Comparison of ENCODE assay signal across 13 mouse cellular contexts in the genomic region with DNA sequence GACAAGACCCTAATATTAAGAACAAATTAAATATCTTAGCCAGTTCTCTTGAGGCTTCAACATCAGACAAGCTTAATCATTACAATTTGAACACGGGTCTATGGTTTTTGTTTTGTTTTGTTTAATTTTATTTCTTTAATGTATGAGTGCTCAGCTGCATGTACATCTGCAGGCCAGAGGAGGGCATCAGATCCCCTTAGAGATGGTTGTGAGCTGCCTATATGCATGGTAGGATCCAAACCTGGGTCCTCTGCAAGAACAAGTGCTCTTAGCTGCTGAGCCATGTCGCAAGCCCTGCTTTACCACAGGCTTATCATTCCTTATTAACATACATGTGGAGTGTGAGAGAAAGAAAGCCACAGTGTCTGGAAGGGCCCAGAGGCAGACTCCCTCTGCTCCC.
DNase-seq lines count a peak whose midpoint lies in the region; ATAC-seq and TF ChIP-seq lines count a peak whose summit lies in the region.
"Had no signal": no experiment of that assay in that cellular context is flagged by ENCODE, and none has a peak within 500 bp of the region (broad histone marks: within the 10 kb centered on the region; RNA-seq: fewer than 3 reads in every experiment).

No protein-coding gene starts in this region.

- intact Hi-C loops in heart, postnatal 25 days (cut with DNase I), result loop anchor here (2.0 kb wide), 1 partner anchor 348 kb away; no protein-coding TSS in a partner anchor

- TF ChIP-seq POLR2A in cortical plate, adult 2 months (IDR thresholded peaks at IDR 0.05; ENCODE audit: extremely low read depth, insufficient read depth, low read length), result no peak

- no peak overlapping the region for H3K27ac ChIP-seq in heart, postnatal 0 days (ENCODE audit: low read depth)
- H3K27ac ChIP-seq in midbrain, embryonic 14.5 days (replicated peaks; ENCODE audit: low read depth, low read length), result no peak overlapping the region
- no peak overlapping the region for H3K27ac ChIP-seq in midbrain, embryonic 15.5 days
- no peak overlapping the region for H3K27ac ChIP-seq in cortical plate, adult 2 months (ENCODE audit: insufficient read depth, low read length)
- H3K27ac ChIP-seq: hindbrain, embryonic 15.5 days; midbrain, embryonic 12.5 days; neural tube, embryonic 15.5 days had no signal

- no peaks in the 10 kb centered on the region for H3K4me1 ChIP-seq in heart, postnatal 0 days (ENCODE audit: control insufficient read depth, insufficient read depth)
- H3K4me1 ChIP-seq in midbrain, embryonic 14.5 days (ENCODE audit: control insufficient read depth, insufficient read depth, low read length), result no peaks in the 10 kb centered on the region
- H3K4me1 ChIP-seq in midbrain, embryonic 15.5 days, result no peaks in the 10 kb centered on the region
- no peaks in the 10 kb centered on the region; the same call in 1 of the 2 replicates for H3K4me1 ChIP-seq in cortical plate, adult 2 months (ENCODE audit: control insufficient read depth, insufficient read depth, low read length)
- H3K4me1 ChIP-seq: hindbrain, embryonic 15.5 days; midbrain, embryonic 12.5 days; neural tube, embryonic 15.5 days had no signal

- no peak for DNase-seq in heart, postnatal 0 days (ENCODE audit: low spot score)
- no peak for DNase-seq in heart, postnatal 25 days (ENCODE audit: low spot score)
- DNase-seq in midbrain, embryonic 14.5 days, result peak; percentile 18
- DNase-seq in frontal cortex, adult 2 months (ENCODE audit: extremely low spot score in 1 of 2, low spot score in 1 of 2), result no peak
- DNase-seq: gastrocnemius, postnatal 36 days; layer of hippocampus, adult 9-11 months; thymus, adult 2 months had no signal

- 65% methylated on average over 2 of the region's 2 CpGs for WGBS in heart, postnatal 0 days
- 73% methylated on average over 2 of the region's 2 CpGs for WGBS in midbrain, embryonic 14.5 days
- WGBS in midbrain, embryonic 15.5 days, result 75% methylated on average over 2 of the region's 2 CpGs

- no peaks in the 10 kb centered on the region for H3K36me3 ChIP-seq in heart, postnatal 0 days (replicated peaks; ENCODE audit: control insufficient read depth, insufficient read depth, low read length)
- H3K36me3 ChIP-seq in midbrain, embryonic 14.5 days (ENCODE audit: control insufficient read depth, insufficient read depth, low read length), result no peaks in the 10 kb centered on the region
- no peaks in the 10 kb centered on the region for H3K36me3 ChIP-seq in midbrain, embryonic 15.5 days (replicated peaks)
- H3K36me3 ChIP-seq: hindbrain, embryonic 15.5 days; midbrain, embryonic 12.5 days; neural tube, embryonic 15.5 days had no signal

- no peak overlapping the region for H3K4me2 ChIP-seq in heart, postnatal 0 days (ENCODE audit: low read depth, low read length)
- H3K4me2 ChIP-seq in midbrain, embryonic 14.5 days (ENCODE audit: low read length), result no peak overlapping the region
- no peak overlapping the region for H3K4me2 ChIP-seq in midbrain, embryonic 15.5 days
- H3K4me2 ChIP-seq: hindbrain, embryonic 15.5 days; midbrain, embryonic 12.5 days; neural tube, embryonic 15.5 days had no signal

- no peaks in the 10 kb centered on the region for H3K9me3 ChIP-seq in heart, postnatal 0 days (replicated peaks; ENCODE audit: control insufficient read depth, low read length)
- H3K9me3 ChIP-seq in midbrain, embryonic 14.5 days (ENCODE audit: control insufficient read depth, low read length), result no peaks in the 10 kb centered on the region
- no peaks in the 10 kb centered on the region for H3K9me3 ChIP-seq in midbrain, embryonic 15.5 days
- H3K9me3 ChIP-seq: hindbrain, embryonic 15.5 days; midbrain, embryonic 12.5 days; neural tube, embryonic 15.5 days had no signal

- no peak overlapping the region for H3K4me3 ChIP-seq in heart, postnatal 0 days (ENCODE audit: low read depth, low read length)
- H3K4me3 ChIP-seq in midbrain, embryonic 14.5 days (replicated peaks; ENCODE audit: low read depth, low read length), result no peak overlapping the region
- H3K4me3 ChIP-seq in midbrain, embryonic 15.5 days, result no peak overlapping the region
- no peak overlapping the region for H3K4me3 ChIP-seq in cortical plate, adult 2 months (ENCODE audit: insufficient read depth, low read length)
- H3K4me3 ChIP-seq: hindbrain, embryonic 15.5 days; midbrain, embryonic 12.5 days; neural tube, embryonic 15.5 days had no signal

- TF ChIP-seq EP300 in heart, postnatal 0 days (IDR thresholded peaks at IDR 0.05; ENCODE audit: low read depth), result no peak

- ATAC-seq in heart, postnatal 0 days (ENCODE audit: insufficient read depth, low read depth), result no peak
- no peak for ATAC-seq in midbrain, embryonic 14.5 days (ENCODE audit: low FRiP score, low TSS enrichment)
- ATAC-seq in midbrain, embryonic 15.5 days (replicated peaks), result no peak
- no peak for ATAC-seq in erythroblast, adult 5-6 weeks (replicated peaks; ENCODE audit: low FRiP score, poor library complexity, severe bottlenecking)

- H3K9ac ChIP-seq in heart, postnatal 0 days (replicated peaks; ENCODE audit: low read depth, low read length), result no peak overlapping the region
- H3K9ac ChIP-seq in midbrain, embryonic 14.5 days (replicated peaks; ENCODE audit: low read length), result no peak overlapping the region
- no peak overlapping the region for H3K9ac ChIP-seq in midbrain, embryonic 15.5 days
- H3K9ac ChIP-seq: hindbrain, embryonic 15.5 days; midbrain, embryonic 12.5 days; neural tube, embryonic 15.5 days had no signal

- TF ChIP-seq CTCF in heart, postnatal 0 days (IDR thresholded peaks at IDR 0.05; ENCODE audit: low read depth), result peak; percentile 54
- TF ChIP-seq CTCF in cortical plate, adult 2 months (IDR thresholded peaks at IDR 0.05; ENCODE audit: extremely low read depth, insufficient read depth, low read length), result peak; percentile 47; the same call in 1 of the 2 replicates

- H3K27me3 ChIP-seq in heart, postnatal 0 days (ENCODE audit: control insufficient read depth, insufficient read depth, low read length), result no peaks in the 10 kb centered on the region
- no peaks in the 10 kb centered on the region for H3K27me3 ChIP-seq in midbrain, embryonic 14.5 days (ENCODE audit: control insufficient read depth, insufficient read depth, low read length)
- H3K27me3 ChIP-seq in midbrain, embryonic 15.5 days (replicated peaks), result no peaks in the 10 kb centered on the region
- H3K27me3 ChIP-seq: hindbrain, embryonic 15.5 days; midbrain, embryonic 12.5 days; neural tube, embryonic 15.5 days had no signal
